Mouse (Mus musculus): ENCODE measurements around the gene Agpat1. TPM values are rescaled to one million over a fixed set of nuclear protein-coding genes. Genes with fewer than 3 reads are reported as not detected.

The Agpat1 gene
- polyA plus RNA-seq (2012) = 119 and 139 TPM in 2 replicates

DNA sequence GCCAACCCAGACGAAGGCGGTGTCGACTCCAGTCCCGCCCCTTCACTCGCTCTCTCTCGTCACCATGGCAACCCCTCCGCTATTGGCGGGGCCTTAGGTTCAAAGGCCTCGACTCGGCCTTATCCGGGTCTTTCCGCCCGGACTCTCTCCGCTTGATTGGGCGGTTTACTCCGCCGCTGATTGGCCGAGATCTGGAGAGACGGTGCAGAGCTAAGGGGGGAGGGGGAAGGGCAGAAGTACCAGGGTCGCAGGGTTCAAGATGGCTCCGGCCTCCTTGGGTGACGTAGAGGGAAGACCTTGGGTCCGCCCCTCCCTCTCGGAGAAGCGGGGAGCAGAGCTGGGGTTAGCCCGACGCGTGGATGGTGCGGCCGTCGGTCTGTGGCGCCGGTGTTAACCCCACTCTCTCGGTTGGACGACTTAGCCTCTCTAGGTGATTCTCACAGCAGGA lies at the start of gene Agpat1:
Gene Agpat1, plus strand, starts transcription at position 202 of the 448 bp plus-strand sequence.

DNA sequence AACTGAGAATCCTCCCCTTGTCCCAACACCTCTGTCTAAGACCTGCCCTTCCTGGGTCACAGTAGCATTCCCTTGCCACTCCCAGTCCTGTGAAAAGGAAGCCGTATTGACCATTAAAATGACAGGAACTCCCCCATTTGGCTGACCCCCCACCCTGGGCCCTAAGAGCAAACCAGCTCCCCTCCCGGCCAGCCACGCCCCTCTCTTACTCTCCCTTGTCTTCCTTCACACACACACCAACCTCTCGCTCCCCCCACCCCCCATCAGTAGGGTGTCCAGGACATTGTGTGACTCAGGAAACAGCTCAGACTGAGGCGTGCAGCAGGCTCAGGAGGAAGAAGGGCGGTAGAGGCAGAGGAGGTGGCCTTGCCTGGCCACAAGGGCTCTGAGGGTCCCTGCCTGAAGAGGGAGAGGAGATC lies 40.0 kb upstream of the Agpat1 start, which contains the start of gene Notch4:
Gene Notch4, plus strand, starts transcription at position 266 of the 419 bp plus-strand sequence.

DNA sequence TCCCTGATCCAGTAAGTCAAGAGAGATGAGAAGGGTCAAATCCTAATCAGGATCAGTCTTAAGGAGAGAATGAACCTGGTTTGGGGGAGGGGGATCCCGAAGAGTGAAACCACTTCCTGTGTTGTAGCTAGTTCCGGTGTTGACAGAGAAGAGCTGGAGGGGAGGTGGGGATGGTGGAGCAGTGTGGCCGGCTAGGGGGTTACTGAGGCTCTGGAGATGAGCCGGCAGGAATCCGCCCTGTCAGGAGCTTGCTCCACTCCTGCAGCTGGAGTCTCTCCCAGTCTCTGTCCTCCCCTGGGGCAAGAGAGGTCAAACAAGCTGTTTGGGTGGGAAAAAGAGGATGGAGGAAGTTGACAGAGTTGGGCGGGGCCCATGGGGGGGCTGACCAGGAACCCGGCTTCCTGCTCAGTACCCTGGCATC lies 14.4 kb upstream of the Agpat1 start, which contains the start of gene Gpsm3:
Gene Gpsm3, plus strand, starts transcription at position 126 of the 421 bp plus-strand sequence.

DNA sequence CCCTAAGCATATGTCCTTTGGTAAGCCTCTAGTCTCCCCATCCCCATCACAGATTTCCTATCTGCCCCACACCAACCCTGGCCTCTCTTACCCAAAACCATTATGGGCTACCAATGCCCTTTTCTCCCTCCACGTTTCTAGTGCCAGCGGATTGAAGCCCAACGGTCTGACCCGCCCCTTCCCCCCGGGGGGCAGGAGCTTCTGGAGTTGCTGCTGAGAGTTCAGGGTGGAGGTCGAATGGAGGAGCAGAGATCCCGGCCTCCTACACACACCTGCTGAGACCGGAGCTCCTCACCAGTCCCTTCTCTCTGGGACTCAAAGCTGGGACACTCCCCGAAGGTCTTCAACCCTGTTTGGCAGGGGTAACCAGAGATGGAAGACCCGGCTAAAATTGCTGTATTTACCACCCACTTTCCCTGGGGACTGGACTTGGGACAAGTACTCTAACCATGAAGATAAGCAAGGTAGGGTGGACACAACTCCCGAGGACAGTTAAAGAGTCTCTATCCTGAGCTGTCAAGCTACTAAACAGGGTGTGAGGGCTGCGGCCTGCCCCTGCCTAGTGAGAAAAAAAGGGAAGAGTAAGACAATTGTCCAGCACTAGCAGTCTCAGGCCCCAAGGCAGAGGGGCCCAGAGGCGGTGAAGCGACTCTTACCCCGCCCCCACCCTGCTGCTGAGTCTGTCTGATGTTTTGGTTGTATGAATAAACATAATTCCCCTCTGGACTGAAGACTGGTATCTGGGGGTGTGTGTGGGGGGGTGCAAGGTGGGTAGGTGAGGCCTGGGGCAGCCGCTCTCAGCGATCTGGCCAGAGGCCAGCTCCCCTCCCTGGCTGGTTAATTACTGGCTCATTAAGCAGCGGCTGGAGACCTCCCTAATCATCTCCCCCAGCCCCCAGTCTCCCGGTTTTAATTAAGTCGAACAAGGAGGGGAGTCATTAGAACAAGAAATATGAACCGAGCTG lies 12.8 kb upstream of the Agpat1 start, which contains the start of gene Pbx2:
Gene Pbx2, plus strand, starts transcription at position 238 of the 965 bp plus-strand sequence.

DNA sequence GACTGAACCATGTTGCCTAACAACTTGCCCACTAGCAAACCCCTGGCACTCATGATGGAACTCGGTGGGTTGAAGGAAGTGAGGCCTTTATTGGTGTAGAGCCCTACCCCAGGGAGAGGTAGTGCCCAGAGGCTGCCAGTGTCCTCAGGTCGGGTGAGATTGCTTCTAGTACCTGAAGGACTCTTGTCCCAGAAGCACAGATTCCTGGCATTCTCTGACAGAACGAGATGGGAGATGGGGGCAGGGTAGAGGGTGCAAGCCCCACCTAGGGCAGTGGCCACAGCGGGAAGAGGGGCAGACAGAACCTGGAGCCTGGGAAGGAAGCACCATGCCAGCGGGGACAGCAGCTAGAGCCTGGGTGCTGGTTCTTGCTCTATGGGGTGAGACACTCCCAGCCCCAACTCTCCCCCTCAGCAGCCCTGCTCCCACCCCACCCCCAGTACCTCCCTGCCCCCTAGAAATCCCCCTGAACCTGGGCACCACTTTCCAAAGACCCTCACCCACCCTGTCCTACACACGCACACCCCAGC lies 6.4 kb upstream of the Agpat1 start, which contains the start of gene Ager:
Gene Ager, plus strand, starts transcription at position 297 of the 530 bp plus-strand sequence.

DNA sequence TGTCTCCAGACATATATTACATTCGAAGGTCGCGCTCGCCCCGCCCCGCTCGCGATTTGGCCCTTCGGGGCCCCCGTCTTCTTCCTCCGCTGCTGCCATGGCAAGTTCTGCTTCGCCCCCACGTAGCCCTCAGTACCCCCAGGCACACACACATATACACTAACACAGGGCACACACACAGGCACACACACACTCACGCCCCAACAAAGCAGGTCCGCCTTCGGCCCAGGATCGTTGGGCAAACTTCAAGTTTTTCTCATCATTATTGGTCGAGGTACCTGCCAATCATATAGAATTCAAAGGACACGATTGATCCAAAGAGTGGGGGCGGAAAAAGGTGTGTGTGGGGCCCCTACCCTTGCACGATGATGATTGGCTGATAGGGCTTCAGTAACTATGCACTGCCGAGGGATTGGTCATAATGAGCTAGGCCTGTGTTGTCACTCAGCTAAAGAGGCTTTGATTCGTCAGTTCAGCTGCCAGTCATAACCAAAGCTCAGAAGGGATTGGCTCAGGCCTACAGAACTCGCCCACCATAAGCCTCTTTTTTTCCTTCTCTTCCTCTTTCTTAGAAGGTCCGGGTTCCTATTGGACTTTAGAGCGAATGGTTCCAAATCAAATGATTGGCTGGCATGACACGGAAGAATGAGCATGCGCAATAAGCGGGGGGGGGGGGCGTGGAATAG lies 544 bp upstream of the Agpat1 start, which contains the start of gene Rnf5:
Gene Rnf5, minus strand, starts transcription at position 316 of the 686 bp plus-strand sequence.

DNA sequence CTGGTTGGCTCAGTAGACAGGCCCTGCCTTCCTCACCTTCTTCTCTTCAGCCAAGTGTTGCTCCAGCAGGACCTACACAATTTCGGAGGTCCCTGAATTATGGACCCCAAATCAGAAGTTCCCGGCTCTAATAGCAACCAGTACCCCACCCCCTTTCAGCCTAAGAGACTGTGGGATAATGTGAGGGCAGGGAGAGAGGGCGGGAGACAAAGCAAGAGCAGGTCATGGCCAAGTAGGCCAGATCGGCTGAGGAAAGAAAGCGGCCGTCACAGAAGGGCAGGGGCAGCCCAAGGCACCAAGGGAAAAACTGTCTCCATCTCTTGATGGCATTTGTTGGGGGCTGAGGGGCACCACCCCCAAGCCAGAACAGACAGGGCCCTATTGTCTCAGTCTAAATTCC lies 11.8 kb downstream of the Agpat1 start, which contains the start of gene Egfl8:
Gene Egfl8, minus strand, starts transcription at position 101 of the 400 bp plus-strand sequence.

DNA sequence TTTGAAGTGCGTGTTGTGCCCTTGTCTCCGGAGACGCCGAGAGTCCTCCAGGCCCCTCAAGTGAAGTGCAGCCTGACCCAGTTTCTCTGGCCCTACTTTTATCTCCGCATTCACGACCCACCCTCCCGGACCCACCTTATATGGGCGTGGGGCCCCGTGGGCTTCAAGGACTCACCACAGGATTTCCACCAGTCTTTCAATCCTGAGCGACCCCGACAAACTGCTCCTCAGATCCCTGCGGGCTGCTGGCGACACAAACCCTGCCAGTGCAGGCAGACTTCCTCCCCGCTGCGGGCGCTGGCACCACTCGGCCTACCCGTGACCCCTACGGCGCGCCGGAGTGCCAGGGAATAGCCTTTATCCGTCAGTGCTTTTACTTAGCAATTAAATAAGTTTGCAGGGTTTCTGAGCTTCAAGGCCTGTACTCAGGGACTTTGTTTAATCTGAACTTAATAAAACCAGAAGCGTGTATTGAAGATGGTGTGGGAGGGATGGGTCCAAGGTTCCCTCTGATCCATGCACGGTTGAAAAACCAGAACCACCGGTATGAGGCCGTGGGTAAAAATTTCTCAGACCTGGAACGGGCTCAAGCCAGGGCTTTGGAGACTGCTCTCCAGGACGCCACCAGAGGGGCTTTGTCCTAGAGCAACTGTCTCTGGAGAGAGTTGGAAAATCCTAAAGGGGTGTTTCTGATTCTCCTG lies 24.0 kb downstream of the Agpat1 start, which contains the start of gene Ppt2:
Gene Ppt2, minus strand, starts transcription at position 568 of the 701 bp plus-strand sequence.

DNA sequence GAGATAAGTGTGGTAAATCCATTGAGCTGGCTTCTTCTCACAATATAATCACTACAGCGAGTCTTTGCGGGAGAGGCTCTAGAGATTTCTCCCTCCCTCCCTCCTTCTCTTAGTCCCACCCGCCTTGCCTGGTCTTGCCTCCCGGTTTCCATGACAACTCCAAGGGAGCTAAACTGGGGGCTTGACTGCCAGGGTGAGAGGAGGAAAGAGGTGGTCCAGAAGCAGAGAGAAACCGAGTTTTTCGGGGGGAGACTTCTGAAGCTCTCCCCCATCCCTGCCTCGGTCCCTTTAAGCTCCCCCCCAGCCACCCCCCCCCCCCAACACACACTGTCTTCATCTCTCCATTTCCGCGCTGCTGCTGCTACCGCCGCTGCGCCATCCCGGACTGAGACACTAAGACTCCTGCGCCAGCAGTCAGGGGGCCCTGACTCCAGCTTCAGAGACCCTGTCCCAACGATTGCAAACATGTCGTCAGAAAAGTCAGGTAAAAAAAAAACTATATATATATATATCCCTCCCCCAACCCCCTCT lies 25.2 kb downstream of the Agpat1 start, which contains the start of gene Prrt1:
Gene Prrt1, plus strand, starts transcription at position 313 of the 531 bp plus-strand sequence.

DNA sequence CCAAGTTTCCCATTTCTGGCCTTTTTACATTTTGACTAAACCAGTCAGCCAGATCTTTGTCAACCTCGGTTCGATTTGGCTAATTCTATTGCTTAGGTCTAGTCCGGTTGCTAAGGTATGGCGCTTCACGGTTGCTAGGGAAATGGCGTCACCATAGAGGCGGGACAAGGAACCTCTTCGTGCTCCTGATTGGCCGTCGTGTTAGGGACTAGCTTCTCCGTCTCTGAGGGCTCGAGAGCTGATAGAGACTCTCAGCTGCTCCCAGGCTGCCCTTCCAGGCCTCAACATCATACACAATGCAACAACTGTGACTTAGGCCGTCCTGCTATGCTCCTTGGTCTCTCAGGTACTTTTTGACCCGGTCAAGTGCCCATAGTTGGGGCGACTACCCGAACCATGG lies 40.5 kb downstream of the Agpat1 start, which contains the start of gene Fkbpl:
Gene Fkbpl, plus strand, starts transcription at position 157 of the 400 bp plus-strand sequence.

DNA sequence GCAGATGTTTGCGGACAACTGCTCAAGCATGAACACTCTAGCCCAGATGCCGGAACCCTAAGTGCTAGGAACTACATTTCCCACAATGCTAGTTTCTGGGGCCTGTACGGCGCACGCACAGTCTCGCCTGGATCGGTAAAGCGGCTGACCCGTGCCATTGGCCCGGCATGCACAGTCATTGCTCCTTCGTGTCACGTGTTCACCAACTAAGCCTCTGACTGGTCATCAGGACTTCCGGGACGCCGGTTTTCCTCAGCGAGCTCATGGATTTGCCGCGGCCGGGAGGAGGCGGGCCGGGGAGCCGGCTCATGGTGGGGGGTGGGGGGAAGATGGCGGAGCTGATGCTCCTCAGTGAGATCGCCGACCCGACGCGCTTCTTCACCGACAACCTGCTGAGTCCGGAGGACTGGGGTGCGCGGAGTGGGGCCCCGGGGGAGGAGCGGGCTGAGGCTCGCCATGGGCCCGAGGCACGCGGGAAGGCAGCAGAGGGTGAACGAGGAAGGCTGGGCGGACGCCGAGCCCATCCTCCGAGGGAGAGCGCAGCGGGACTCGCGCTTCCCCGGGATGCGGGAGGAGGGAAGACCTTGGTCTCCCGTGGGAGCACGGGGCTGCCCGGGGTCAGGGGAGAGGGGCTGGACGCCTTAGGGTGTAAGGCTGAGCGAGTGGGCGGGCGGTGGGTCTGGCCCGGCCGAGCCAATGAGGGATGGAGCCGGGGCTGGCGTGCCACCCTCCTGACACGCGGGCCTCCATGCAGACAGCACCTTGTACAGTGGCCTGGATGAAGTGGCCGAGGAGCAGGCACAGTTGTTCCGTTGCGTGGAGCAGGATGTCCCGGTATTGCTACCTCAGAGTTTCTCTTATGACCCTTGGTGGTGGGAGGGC lies 43.1 kb downstream of the Agpat1 start, which contains the start of gene Atf6b:
Gene Atf6b, plus strand, starts transcription at position 241 of the 882 bp plus-strand sequence.

Other genes with a start within 250 kb of the Agpat1 start
- 0.02 TPM in 1 of 2 replicates, not detected in the other for gene Btnl2, start 249.4 kb upstream of the Agpat1 start, polyA plus RNA-seq (2012)
- gene Btnl1, start 227.1 kb upstream of the Agpat1 start, polyA plus RNA-seq (2012) = not detected in 2 replicates
- 0.09 and 0.53 TPM in 2 replicates for gene BC051142, start 205.4 kb upstream of the Agpat1 start, polyA plus RNA-seq (2012)
- not detected in 2 replicates for gene Btnl4, start 126.9 kb upstream of the Agpat1 start, polyA plus RNA-seq (2012)
- not detected in 2 replicates for gene Btnl6, start 86.9 kb upstream of the Agpat1 start, polyA plus RNA-seq (2012)
- 2.6 and 3.1 TPM in 2 replicates for gene Notch4, start 40.0 kb upstream of the Agpat1 start, polyA plus RNA-seq (2012)
- 351 and 421 TPM in 2 replicates for gene Gpsm3, start 14.5 kb upstream of the Agpat1 start, polyA plus RNA-seq (2012)
- gene Pbx2, start 13.0 kb upstream of the Agpat1 start, polyA plus RNA-seq (2012) = 81.6 and 90.2 TPM in 2 replicates
- 7.3 and 10.8 TPM in 2 replicates for gene Ager, start 6.4 kb upstream of the Agpat1 start, polyA plus RNA-seq (2012)
- 65.9 and 70.5 TPM in 2 replicates for gene Rnf5, start 572 bp upstream of the Agpat1 start, polyA plus RNA-seq (2012)
- gene Egfl8, start 11.7 kb downstream of the Agpat1 start, polyA plus RNA-seq (2012) = 3.9 and 4.4 TPM in 2 replicates
- 185 and 189 TPM in 2 replicates for gene Ppt2, start 24.2 kb downstream of the Agpat1 start, polyA plus RNA-seq (2012)
- gene Prrt1, start 25.3 kb downstream of the Agpat1 start, polyA plus RNA-seq (2012) = 2.5 and 3.4 TPM in 2 replicates
- 8.3 and 8.4 TPM in 2 replicates for gene Fkbpl, start 40.5 kb downstream of the Agpat1 start, polyA plus RNA-seq (2012)
- 184 and 230 TPM in 2 replicates for gene Atf6b, start 42.9 kb downstream of the Agpat1 start, polyA plus RNA-seq (2012)
- 0.02 TPM in 2 replicates for gene Tnxb, start 66.3 kb downstream of the Agpat1 start, polyA plus RNA-seq (2012)
- gene C4b, start 139.6 kb downstream of the Agpat1 start, polyA plus RNA-seq (2012) = 0.17 and 0.61 TPM in 2 replicates
- not detected in 2 replicates for gene Cyp21a1, start 200.3 kb downstream of the Agpat1 start, polyA plus RNA-seq (2012)
- 65.1 and 75.3 TPM in 2 replicates for gene Stk19, start 232.7 kb downstream of the Agpat1 start, polyA plus RNA-seq (2012)
- 106 TPM in 2 replicates for gene Dxo, start 232.8 kb downstream of the Agpat1 start, polyA plus RNA-seq (2012)
- 63.8 and 69.0 TPM in 2 replicates for gene Skiv2l, start 245.9 kb downstream of the Agpat1 start, polyA plus RNA-seq (2012)
- 308 and 315 TPM in 2 replicates for gene Nelfe, start 246.1 kb downstream of the Agpat1 start, polyA plus RNA-seq (2012)

All from megakaryocyte-erythroid progenitor cell, adult 5 weeks (primary cell).